Mouse (Mus musculus): ENCODE measurements around the gene Gm10260.

Gm10260 gene

DNA sequence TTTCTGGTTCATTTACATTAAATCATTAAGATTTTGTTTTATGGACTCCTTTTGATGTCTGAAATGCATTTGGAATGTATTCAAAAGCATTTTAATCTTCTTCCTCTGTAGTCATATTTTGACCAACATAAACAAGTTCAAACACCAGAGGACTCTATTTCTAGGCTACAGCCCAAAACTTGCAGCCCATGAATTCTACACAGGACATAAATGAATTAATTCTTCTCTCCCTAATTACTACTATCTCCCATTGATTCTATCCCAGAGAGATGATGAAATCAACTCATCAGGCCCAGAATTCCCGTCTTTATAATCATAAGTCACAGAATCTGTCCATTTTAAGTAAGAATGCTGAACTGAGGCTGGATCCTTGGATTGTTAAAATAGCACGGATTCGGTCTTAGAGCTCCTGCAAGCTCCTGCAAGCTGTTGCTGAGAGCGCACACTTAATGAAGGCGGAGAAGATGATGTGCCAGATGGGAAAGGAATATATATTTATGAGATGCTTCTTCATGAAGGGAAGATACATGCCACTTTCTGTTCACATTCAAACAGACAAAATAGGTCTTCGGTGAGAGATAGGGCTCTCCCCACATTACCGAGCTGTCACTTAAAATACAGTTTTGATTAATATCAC, 7.7 kb upstream of the Gm10260 start:
- DNase-seq (ENCODE audit: low spot score in 2 of 2), result no peak

DNA sequence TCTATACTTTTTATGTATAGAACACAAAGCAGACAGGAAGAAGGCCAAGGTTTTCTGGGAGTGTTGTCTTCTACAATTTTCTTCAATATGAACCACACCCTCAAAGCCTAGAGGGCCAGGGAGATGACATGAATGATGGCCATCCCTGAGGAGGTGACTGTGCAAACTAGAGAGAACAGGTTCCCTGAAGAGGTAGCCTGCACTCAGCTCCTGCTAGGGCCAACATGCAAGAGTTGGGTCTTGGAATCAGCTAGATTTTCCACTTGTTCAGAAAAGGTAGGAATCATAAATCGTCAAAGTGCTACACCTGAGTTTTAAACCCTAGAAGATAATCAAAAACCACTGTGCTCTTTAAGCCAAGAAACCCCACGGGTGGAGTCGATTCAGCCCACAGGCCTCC, 6.2 kb upstream of the Gm10260 start:
- DNase-seq (ENCODE audit: low spot score in 2 of 2), result no peak

DNA sequence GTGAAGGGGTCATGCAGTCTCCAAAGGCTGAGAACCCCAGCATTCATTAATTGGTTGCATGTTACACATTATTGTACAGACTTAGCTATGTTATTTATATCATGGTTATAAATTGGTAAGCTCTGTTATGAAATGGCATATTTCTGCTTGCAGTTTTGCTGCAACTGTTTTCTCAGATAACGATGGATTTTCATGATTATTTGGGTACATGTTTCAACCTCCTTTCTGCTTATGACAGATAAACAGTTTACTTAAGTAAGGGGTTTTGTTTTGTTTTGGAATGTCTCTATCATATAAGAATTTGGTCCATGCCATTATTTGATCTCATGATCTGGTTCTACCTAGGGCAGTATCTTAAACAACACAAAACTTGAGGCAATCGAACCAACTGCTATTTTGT, 5.5 kb upstream of the Gm10260 start:
- no peak for DNase-seq (ENCODE audit: low spot score in 2 of 2)

DNA sequence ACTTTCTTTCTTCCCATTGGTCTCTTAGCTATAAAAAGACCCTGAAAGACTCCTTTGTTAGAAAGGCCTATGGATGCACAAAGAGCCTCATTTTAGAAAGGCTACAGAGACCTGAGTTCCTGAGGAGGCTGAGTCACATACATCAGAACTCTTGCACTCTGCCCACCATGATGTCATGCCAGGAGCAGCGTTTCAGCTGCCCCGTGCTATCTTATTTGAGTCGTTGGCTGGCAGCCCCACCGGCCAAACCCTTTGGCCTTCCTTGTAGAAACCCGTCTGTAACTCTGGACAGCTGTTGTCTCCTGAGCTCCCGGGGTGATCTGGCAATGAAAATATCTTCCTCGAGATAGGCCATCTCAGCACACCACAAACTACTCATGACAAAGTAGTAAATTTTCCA, 3.6 kb upstream of the Gm10260 start:
- DNase-seq (ENCODE audit: low spot score in 2 of 2), result no peak

DNA sequence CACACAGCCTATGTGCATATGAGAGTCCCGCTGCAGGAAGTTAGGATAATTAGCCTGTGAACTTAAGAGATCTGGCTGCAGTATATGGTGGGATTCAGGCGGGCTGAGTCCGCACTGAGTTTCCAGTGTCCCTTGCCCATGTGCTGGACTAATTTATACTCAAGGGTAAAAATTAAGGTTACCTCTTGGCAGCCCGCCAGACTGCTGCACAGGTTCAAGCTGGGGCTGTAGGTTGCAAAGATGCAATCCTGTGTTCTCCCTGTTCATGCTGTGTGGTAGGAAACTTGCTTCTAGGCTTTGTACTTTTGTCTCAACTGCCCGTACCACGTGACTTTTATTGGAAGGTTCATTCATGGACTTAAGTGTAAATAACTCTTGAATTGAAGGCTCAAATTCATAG, 3.0 kb upstream of the Gm10260 start:
- DNase-seq (ENCODE audit: low spot score in 2 of 2), result no peak

DNA sequence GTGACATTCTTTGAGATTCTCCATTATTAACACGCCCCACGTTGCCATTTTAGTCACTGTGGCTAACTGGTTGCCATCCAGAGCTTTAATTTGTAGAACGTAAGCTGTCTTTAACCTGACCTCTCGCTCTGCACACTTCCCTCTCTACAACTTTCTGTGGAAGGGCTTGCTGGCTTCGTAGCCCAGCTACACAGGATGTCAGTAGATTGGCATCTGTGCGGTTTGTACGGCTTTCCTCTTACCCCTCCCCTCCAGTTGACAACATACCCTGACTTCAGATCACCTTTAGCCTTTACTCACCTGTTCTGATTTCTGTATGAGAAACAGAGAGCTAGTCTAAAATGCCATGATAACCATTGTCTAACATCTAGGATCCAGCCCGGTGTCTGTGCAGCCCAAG, 1.7 kb upstream of the Gm10260 start:
- DNase-seq (ENCODE audit: low spot score in 2 of 2), result no peak

DNA sequence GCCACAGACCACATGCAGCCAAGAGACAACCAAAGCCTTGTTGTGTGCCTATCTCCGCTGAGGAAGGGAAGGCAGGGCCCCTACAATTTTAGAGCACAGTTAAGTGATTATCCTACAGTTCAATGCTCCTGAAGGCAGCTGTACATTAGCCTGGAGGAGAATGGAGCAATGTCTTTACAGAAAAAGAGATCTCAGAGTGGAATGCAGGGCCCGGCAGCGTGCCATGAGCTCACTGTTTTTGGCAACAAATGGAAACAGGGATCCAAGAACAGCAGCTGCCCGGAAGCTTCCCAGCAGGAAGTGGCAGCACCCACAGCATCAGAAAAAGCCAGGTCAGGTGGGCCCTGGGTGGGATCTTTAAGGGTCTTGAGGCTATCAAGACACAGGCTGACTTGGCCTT, 3.4 kb downstream of the Gm10260 start:
- DNase-seq (ENCODE audit: low spot score in 2 of 2), result peak; percentile 81 to 83

DNA sequence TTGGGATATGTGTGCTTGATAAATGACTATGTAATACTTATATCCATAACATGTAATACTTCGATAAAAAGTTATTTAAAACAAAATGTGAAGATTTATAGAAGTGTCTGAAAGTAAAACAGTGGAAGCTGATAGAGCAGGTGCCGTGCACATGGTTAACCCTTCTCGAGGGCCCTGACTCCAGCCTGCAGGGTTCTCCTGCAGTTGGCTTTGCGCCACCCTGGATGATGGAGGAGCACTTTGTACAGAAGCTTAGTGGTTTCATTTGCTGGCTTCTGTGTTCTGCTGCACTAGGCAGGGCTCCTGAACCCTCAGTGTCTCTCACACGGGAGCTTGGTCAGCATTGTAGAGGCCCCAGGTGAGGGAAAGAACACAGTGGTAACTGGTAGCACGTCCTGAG, 4.3 kb downstream of the Gm10260 start:
- no peak for DNase-seq (ENCODE audit: low spot score in 2 of 2)

DNA sequence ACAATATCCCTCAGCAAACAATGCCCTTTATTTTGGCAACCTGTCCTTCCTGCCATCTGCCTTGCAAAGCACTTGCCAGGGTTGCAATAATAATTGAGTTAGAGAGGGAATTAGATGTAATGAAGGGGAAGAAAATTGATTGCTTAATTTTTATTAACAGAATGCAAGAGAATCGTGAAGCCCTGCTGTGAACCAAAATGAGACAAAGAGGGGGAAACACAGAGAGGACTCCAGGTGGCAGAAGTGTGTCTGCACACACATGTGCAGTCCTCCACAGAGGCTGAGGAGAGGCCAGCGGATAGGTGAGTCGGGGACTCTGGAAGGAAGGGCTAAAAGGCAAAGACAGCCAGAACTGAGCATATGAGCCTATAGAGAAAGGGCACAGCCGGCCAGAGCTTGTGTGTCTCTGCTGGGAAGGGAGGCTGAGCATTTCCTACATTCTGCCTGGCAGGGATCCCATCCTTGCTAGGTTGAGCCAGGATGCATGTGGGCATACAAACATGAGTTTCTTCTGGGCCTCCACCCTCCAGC, 9.5 kb downstream of the Gm10260 start:
- DNase-seq (ENCODE audit: low spot score in 2 of 2), result no peak

DNA sequence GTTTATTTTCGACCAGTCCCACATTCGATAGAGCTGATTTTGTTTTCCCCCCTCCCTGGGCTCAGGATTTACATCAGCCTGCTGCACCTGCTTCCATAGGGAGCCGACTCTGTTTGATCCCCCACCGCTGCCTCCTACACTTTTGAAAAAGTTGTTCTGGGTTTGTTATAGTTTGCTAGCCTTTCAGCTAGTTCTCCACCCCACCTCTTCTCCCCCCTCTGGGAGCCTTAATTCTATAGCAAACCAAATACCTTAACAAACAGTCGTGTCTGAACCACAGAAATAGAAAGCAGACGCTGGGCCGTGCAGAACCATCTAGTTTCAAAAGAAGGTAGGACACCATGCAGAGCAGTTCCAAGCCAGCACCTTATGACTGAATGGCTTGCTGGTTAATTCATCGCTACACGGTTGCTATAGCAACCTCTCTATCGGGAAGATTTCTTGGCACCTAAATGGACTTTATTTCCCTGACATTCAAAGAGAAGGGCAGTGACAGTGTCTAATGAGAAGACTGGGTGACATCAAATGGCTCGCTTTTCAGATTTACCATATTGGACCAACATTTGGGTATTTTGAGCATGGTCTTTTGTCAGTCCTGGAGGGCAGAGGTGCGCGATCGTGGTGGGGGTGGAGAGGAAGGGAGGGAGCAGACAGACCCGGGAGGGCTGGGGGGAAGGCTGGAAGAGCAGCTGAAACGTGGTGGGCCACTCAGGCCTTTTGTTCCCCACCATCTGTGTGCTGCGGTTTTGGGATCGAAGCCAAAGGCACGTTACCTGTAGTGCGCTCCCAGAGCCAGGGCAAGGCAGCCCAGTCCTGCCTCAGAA, 13.2 kb downstream of the Gm10260 start:
- peak in 1 of 2 experiments; percentile 36 for DNase-seq (ENCODE audit: low spot score in 2 of 2)

DNA sequence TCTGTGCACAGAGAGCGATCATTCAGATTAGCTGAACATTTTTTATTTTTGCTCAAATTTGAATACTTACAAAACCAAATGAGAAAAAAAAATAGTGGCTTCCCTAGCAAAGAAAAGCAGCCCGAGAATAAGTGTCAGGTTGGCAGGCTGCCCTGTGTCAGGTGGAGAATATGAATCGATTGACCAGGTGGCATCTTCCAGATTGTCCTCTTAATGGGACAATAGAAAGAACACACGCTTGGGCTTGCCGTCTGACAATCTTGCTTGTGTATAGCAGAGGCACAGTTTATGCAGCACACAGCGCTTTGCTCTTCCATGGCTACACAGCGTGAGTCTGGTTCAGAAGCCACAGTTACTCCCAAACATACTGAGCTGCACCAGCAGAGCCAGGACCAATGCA, 15.8 kb downstream of the Gm10260 start:
- DNase-seq (ENCODE audit: low spot score in 2 of 2), result no peak

DNA sequence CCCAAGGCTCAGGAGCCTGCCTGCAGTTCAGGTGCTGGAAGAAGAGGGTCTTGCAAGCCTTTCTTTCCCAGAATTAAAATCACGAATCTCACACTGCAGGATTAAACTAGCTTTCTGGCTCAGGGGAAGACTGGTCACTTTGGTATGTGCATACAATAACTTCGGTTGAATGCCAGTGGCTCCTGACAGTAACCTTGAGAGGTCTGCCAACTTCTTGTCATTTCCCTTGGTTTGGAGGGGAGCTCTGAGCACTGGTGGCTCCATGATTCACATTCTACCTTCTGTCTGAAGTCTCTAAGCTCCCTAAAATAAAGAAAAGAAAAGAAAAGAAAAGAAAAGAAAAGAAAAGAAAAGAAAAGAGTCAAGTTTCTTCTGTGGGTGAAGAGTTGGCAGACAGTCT, 16.4 kb downstream of the Gm10260 start:
- no peak for DNase-seq (ENCODE audit: low spot score in 2 of 2)

DNA sequence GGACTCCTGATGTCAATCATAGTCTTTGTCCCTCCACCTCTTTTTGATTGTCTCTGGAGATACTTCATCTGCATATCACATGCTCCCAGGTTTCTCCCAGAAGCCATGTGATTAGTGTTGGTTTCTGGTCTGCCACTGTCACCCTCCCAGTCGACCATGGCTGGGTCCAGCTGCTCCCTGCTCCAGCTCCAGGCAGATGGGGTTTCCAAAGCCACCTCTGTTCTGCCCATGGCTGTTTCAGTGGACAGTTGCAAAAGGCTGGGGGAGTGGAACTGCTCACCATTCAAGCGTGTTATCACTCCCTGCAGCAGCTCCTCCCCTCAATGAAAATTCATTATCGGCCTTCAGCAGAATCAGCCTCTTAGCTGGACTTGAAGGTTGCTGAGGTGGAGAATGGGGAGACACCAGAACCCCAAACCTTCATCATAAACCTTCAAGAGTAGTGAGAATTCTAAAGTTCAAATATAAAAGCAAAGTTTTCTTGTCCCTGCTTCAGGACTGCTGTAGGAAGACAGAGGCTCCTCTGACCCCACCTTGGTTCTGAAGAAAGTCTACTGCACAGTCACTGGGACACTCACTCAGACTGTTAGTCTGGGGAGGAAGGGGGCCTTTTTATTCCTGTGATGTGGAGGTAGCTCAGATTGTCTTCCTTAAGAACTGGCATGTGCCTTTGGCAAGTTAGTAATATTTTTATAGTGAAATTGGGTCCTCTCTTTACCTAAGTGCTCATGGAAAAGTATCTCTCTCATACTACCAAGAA, 17.0 kb downstream of the Gm10260 start:
- DNase-seq (ENCODE audit: low spot score in 2 of 2), result no peak

DNA sequence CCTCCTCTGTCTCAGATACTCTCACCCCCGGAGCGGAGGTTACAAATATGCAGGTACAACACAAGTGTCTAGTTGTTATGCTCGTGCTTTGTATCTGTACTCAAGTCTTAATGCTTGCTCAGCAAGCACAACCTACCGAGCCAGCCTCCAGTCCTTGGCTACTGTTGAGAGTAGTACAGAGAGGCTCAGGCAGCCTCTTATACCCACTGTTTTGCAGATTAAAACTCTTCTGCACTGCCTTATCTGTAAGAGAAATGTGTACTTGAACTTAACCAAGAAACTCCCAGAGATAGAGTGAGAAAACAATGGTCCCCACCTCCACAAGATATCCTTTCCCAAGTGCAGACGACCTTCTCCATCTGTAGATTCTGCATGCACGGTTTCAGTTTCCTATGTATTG, 24.5 kb downstream of the Gm10260 start:
- DNase-seq (ENCODE audit: low spot score in 2 of 2), result no peak

DNA sequence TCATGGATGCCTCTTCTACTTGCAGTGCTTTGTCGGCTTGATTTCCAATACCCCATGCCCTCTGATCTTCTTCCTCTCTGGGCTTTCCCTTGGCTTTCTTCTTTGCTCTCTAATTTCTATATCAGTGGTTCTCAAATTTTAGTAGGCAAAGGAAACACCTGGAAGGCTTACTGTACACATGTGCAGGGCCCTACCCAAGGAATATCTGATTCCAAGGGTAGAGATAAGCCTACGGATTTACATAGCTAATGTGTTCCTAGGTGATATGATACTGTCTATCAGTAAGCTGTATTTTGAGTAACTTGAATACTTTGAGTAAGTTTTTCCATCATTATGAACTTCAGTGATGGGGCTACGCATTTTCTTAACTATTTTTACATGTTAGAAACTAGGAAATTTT, 25.7 kb downstream of the Gm10260 start:
- DNase-seq (ENCODE audit: low spot score in 2 of 2), result no peak

DNA sequence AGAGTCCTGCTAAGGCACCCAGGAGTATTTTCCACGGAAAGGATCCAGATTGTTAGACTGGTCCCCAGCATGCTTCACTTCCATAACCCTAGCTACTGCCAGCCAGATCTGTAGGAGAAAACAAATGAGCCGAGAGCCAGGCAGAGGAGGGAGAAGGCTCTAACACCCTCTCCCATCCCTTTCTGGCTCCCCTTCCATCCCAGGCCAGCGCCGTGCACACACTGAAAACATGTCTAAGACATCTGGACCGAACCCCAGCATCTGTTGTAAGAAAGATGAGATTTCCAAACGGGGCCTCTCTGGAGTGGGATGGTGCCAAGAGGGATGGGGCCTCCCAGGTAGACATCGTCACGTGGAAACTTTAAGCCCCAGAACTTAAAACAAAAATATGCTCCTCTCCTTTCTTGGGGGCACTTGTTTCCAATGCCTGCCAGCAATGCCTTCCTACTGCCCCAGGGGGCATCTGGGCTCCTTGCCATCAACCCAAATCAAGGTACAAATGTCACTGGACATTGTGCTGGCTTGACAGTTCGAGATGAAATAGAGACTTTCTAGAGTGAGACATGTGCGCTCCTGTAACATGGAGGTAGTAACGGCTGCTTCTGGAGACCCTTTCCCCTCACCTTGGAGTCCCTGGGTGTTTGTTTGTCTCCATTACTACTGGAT, 35.1 kb downstream of the Gm10260 start:
- no peak for DNase-seq (ENCODE audit: low spot score in 2 of 2)

DNA sequence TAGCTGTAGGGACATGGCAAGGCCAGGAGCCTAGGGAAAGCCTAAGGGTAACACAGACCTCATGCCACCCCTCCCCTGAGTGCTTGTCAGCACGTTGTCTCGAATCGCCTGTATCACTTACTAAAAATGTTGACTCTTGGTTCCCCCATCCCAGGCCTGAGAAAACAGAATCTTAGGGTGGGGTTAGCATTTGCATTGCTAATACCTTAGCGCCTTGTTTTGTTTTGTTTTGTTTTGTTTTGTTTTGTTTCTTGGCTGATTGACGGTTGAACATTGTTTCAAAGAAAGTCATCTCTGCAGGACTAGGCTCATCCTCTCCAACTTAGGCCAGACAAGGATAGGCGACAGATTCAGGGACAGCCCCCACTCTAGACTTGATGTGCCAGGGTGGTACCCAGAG, 35.9 kb downstream of the Gm10260 start:
- DNase-seq (ENCODE audit: low spot score in 2 of 2), result no peak

DNA sequence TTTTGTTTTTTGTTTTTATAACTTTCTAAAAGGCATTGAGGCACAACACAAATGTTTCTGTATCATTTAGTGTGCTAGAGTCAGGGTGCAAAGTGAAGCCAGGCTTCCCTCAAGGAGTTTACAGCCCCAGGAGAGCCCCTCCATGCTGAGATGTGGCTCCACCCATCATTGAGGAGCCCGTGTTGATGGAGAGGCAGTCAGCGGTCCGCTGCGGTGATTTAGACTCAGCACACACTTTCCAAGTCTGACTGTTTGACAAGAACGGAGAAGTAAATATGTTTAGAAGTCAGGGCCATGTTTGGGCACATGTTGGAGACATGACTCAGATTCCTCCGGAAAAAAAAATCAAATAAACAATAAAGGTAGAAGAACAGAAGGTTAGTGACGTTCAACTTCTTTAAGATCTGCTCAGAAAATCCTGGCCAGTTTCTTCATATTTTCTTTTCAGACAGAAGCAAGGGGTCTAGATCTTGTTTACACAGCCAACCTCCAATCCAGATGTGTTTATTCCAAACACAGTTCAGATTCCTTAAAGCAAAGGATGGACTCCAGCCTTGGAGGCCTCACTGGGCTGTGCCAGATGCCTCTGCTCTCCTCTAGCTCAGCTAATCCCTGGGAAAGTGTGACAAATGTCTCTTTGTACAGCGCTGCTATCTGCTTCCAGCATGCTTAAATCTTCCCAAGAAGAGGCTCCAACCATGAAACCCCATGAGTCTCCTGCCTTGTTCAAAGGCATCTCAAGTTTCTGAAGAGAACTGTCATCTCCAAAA, 47.7 kb downstream of the Gm10260 start:
- no peak for DNase-seq (ENCODE audit: low spot score in 2 of 2)

DNA sequence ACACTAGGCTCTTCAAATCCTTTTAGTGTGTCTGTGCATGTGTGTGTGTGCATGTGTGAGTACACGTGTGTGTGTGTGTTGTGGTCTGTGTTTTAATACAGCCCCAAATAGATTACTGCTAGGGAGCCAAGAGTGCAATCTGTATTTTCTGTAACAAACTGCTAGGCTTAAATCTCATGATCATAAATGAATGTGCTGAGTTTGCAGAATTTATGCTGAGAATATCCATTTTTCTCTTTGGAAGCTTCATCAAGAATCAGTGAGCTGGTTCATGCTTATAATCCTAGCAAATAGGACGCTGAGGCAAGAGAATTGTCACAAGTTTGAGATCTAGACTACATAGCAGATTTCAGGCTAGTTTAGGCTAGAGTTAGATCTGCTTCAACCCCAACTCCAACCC, 48.9 kb downstream of the Gm10260 start:
- DNase-seq (ENCODE audit: low spot score in 2 of 2), result no peak

Measured in right cerebral cortex, postnatal 10 days (tissue).